Mouse (Mus musculus) adrenal gland (tissue): ENCODE measurements around the gene Zbed4.
"Not testable (repeated sequence)": the region's sequence is repeated elsewhere in the genome, so short reads cannot be mapped to it uniquely, and the experiment has no call there.

Source experiments
- intact Hi-C: fragments of 180-260 bp; cut with DNase I; formaldehyde crosslinking; loops from one replicate; pipeline ENCODE4 v1.15.1; 2025
- long read RNA-seq, 2 experiments: library from polyadenylated mRNA; unstranded; transcript quantifications; one replicate each; pipeline ENCODE4 v2.0.0; 2020; ENCODE audit warnings: borderline replicate concordance in 1 of 2; ENCODE audit not compliant: insufficient replicate concordance in 1 of 2

The Zbed4 gene
- long read RNA-seq, experiment 1, partial matches to known transcripts, result 0 of 1 reads
- long read RNA-seq, experiment 1, other reads (novel, unspliced or antisense), result 1 of 1 reads
- long read RNA-seq, experiment 2, result 0 reads

DNA sequence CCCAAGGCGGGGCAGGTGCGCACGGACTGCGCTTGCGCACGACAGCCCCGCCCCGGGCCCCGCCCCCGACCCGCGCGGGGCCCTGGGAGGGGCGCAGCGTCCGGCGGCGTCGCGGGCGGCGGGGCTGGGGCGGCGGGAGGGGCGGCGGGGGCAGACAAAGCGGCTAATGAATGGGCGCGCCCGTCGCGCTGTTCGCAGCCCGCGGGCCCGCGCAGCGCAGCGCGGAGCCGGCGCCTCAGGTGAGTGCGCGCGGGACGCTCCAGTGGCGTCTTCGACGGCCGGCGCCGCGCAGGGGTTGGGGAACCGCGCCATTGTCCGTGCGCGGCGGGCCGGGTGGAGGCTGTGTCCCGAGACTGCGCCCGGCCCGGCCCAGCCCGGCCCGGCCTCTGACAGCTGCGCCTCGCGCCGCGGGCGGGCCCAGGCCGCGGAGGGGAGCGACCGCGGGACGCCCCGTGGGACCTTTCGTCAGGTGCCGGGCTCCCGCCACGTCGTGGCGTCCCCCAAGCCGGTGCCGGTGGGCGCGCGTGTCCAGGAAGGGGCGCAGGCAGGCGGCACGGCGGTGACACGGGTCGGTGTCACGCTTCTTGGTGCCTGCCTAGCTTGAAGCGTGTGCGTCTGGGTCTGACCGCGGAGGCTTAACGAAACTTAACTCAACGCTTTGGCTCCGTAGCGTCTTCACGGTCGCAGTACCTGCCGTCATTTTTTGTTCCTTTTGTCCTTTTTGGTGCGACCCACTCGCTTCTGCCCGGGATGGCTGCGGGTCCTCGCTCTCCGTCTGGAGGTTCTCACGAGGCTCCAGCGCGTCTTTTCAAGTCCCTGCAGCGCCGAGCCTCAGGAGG, at the start of gene Zbed4:
Gene Zbed4 (plus strand): TSS at position 97 of the 839 bp plus-strand sequence.
- intact Hi-C loops, result no loop called here

DNA sequence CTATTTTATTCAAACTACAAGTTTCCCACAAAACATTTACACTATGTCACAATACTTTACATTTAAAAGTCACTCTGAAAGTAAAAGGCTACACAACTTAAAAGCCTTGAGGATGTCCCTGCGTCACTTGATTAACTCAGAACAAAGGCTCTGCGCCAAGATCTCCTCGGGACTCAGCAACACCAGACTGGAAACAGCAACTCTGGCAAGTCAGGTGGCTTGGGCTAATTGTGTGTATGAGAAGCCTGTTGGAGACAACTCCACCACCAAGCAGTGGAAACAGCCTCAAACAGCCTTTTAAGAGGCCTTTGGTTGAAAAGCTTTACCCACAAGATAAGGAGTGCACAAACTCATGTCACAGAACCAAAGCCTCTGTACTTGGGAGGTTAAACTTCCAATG, 49.0 kb upstream of the Zbed4 start:
- intact Hi-C loops, result no loop called here

DNA sequence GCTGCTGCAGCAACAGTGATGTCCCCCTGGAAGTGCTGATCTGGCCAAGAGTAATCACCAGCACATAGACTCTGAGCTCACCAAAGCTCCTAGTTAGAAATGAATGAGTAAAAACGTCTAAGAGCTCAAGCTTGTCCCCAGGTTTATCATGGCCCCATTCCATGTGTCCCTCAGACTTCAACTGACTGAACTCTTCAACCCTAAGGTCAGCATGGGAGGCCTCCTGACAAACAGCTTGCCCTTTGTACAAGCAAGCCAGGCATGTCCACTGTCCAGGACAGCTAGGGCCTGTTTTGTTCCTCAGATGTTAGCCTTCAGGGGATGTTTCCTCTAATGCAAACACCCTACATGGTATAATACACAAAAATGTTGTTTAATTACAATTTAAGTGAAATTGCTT, 47.2 kb upstream of the Zbed4 start:
- intact Hi-C loops, result no loop called here

DNA sequence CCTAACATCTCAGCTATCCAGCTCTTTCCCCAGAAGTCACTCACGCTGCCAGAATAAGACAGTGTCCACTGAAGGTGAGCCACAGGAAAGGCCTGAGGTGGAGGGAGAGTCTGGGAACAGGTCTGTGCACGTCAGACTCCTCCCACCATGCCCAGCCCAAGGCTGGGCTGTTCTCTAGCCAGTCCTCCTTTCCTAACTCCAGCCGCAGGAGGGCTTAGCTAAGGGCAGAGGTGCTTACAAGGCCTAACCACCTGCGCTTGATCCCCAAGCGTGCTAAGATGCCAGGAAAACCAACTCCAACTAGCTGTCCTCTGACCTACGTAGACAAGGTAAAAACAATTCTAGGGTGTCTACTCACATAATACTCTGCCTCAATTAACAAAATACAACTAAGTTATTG, 45.1 kb upstream of the Zbed4 start:
- intact Hi-C loops, result no loop called here

DNA sequence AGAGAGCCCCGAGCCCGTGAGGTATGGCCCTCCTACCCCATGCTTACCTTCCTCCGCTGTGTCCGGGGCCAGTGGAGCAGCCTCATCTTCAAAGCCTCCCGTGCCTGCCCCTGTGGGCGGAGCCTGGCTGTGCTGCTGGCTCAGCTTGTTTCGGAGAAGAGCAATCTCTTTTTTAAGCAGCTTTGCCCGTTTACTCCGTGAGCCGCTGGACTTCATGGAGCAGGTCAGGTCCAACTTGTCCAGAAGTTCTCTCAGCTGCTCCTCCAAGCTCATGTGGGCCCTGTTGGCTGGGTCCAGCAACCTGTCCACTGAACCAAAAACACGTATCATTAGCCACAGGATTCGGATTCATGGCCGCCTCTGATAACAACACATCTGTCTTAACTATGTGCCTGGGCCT, 44.5 kb upstream of the Zbed4 start:
- intact Hi-C loops, result not testable (repeated sequence)

DNA sequence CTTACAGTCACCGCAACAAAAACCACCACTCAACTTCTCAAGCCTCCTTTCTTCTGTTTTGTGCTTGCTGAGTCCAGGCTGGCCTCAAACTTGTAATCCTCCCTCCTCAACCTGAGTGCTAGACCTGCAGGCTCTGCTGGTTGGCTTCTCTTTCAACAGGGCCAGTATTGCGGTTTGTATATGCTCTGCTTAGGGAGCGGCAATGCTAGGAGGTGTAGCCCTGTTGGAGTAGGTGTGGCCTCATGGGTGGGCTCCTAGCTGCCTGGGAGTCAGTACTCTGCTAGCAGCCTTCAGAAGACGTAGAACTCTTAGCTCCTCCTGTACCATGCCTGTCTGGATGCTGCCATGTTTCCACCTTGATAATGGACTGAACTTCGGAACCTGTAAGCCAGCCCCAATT, 43.3 kb upstream of the Zbed4 start:
- intact Hi-C loops, result no loop called here

DNA sequence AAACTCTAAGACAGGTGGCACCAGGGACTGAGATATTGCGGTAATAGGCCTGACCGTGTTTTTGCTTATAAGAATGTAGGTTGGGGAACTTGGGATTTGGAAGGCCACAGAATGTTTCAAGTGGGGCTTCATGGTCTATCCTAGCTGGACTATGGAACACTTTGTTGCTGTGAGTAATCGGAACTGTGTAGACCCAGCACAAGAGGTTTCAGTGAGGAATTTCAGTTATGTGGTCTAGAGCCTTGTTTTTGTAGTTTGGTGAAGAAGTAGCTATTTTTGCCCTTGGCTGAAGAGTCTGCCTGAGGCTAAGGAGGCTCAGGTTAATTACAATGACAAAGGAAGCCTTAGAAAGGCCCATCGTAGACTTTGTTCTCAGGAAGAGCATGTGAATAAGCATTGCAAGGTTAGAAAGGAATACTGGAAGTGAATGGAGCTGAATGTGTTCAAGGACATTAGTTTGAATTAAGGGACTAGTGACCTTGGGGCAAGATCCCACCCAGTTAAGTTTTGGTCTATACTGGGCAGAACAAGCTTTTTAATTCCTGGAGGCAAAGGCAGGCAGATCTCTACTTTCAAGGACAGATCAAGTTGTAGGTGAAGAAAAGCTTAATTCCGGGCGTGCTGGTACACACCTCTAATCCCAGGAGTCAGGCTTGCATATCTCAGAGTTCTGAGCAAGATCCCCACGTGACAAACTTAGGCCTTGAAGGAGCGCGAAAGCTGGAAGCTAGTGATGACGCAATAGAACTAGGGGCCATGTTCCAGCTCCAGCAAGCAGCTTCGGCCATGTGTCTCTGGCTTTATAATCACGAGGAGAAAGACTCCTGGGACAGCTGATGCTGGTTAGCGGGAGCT, 42.6 kb upstream of the Zbed4 start:
- intact Hi-C loops, result no loop called here

DNA sequence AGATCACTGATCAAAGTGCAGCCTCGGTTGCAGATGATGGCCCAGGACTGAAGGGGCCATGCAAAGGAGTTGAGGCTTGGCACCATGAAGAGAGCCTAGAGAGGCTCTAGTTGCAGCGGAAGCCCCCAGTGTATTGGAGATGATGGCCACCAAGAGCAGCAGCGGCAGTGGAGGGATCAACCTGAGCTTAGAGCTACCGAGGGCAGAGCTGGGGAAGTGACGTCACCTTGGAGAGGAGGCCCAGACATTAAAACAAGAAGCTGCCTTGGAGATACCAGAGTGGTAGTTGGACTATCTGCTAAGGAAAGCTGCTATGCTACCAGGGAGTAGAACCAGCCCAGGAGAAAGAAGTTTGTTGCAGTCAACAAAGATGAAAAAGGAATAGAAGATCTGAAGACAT, 41.6 kb upstream of the Zbed4 start:
- intact Hi-C loops, result no loop called here

DNA sequence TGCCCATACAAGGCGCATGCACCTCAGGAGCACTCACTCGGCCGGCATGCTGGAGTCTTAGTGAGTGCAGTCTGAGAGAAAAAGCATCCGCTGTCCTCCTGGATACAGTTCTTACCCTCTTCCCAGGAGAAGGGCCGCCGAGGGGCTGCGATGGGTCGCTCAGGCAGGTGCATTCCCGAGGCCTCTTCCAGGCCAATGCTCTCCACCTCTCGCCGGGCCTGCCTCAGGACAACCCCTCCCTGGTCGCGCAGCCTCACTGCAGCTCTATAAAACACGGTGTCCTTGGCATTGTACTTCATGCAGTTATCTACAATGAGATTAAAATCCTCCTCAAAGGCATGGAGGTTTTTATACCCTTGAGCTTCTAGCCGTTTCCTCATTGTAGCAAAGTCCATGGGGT, 39.0 kb upstream of the Zbed4 start:
- intact Hi-C loops, result no loop called here

DNA sequence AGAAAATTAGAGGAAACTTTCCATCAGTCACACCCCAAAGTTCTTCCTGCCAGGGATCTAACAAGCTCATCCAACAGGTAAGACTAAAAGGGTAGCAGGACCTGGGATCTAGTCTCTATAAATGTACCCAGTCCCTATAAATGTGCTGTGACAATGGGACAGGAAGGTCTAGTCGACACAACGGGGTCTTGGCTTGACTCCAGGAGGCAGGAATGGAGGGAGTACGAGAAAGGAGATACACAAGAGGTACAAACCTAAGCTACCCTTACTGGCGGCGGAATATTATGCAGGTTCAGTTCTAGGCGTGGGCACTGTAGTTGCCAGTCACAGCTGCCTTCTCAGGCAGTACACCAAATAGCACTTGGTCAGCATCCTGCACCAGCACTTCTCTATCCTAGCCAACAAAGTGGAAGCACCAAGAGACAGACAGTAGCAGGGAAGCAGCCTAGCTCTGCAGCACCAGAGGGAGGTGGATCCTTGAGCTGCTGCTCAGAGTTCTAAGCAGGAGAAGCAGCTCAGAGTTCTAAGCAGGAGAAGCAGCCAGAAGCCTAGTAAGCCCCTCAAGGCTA, 37.4 kb upstream of the Zbed4 start:
- intact Hi-C loops, result no loop called here

DNA sequence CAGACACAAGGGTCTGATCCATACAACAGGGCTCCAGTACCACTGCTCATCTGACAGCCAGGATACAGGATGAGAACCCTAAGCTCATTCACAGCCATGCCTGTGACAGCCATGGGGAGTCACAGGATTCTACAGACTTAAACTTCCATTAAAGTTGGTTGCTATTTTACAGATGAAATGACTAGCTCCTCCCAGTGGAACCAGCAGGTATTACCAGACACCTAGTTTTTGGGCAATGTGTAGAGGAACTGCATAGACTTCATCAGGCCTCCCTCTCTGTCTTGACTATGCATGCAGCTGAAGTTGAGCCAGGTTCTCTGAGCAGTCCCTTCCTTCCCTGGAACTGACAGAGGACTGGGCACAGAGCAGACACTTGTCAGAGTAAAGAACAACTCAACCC, 35.1 kb upstream of the Zbed4 start:
- intact Hi-C loops, result no loop called here

DNA sequence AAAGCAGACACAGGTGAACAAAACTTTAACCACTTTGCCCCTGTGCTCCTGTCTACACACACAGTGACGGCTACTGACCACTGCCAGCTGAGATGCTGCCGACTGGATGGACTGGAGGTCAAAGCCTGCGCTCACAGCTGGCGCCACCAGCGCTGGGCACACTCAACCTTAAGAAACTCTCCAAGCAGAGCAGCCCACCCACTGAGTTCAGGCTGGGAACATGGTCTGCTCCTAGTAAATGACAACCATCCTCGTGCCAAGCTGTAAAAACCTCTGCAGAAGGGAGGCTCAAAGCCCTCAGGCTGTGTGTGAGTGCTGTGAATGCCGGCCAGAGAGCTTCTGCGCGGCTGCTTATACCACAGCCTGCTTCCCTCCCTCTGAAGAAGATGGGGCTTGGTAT, 34.2 kb upstream of the Zbed4 start:
- intact Hi-C loops, result no loop called here

DNA sequence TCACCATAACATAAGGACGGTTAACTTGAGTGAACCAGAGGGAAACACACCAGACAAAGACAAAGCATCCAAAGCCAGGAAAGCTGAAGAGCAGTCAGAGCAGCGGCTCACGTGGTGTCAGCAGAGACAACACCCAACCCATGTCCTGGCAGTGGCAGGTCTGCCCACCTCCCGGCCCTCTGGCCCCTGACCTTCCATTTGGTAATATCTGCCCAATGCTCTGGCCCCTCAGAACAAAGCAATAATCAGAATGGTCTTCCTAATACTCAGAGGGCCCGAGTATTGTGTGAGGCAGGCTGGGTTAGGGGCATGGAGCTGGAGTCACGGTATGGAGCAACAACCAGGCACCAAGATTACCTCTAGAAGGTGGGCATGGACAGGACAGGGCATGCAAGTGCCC, 28.3 kb upstream of the Zbed4 start:
- intact Hi-C loops, result no loop called here

DNA sequence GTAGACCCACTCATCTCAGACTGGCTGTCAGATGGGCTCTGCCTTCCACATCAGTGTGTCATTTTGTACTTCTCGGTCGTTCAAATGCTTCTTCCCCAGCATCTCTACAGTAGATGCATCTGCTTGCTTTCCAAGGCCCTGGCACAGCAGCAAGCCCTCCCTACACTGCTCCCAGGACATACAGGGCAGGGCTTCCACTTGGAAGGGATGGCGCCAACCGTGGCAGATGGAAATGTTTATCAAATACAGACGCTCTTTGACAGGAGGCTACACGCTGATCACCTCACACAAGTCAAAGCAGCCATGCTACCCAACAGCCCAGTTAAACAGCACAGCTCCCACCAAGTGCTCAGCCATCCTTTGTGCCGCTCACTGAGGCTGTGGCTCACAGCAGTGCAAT, 27.1 kb upstream of the Zbed4 start:
- intact Hi-C loops, result no loop called here

DNA sequence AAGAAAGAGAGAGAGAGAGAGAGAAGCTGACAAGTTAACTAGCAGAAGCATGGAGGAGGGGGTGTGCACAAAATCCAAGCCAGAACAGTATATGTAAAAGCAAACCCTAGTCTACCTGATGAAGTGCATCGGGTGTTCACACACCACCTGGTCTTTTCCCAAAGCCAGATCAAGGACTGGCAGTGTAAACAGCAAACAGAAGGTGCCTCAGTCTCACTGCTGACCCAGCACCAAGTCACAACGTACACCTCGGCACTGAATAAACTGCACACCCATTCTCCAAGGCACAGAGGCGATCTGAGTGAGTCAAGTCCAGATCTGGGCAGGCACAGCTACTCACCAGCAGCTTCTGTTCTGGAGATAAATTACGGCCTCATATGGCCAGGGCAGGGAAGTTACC, 26.4 kb upstream of the Zbed4 start:
- intact Hi-C loops, result no loop called here

DNA sequence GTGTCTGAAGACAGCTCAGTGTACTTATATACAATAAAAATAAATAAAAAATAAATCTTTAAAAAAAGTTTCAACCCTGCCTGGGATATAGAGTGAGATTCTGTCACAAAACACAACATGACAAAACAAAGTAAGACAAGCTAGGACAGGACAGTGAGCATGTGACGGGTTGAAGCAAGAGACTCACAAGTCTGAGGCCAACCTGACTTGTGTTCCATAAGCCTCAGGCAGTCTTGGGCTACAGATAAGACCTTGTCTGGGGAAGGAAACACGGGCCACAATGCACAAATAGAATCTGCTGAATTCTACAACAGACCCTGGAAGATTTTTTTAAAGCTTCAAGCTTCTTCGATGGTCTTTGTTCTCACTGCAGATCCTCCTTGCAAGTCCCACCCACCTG, 24.3 kb upstream of the Zbed4 start:
- intact Hi-C loops, result no loop called here

DNA sequence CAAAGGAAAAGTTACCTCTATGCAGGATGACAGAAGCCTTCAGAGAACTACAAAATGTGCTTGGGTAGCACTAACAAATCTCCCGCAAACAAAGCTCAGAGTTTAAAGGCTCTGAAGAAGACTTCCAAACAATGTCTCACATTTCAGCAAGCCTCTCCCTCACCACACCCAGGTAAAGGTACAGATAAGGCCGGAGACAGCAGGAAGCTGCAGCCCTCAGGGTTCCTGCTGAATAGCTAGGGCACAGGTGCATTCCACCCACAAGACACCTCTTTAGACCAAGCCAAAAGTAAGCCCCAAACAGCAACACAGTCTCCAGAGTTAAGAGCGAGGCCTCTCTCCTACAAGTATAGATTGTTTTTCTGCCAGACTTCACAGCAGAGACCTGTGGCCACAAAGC, 20.7 kb upstream of the Zbed4 start:
- intact Hi-C loops, result no loop called here

DNA sequence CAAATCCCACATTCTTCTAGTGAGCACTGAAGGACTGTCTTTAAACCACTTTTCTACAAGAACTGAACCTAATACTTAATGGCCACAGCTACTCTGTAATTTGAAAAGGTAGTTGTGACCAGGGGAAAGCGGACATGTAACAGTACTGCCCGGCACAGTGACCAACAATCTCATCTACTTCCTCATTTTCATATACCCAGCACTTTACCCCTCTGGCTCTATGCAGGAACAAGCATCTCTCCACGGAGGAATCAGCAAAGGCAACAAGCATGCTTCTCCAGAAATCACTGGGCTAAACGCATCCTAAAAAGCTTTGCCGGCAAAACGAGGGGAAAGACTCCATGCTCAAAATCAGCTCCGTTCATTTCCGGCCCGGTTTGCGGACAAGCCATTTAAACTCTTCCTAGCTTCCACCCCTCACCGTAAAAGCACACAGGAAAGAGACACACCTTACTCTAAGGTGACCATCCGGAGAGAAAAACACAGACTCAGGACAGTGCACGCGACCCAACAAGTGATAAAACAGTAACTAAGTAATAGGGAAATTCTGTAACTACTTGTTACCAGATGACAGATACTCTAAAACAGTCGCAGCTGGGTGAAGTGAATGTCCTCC, 18.9 kb upstream of the Zbed4 start:
- intact Hi-C loops, result no loop called here

DNA sequence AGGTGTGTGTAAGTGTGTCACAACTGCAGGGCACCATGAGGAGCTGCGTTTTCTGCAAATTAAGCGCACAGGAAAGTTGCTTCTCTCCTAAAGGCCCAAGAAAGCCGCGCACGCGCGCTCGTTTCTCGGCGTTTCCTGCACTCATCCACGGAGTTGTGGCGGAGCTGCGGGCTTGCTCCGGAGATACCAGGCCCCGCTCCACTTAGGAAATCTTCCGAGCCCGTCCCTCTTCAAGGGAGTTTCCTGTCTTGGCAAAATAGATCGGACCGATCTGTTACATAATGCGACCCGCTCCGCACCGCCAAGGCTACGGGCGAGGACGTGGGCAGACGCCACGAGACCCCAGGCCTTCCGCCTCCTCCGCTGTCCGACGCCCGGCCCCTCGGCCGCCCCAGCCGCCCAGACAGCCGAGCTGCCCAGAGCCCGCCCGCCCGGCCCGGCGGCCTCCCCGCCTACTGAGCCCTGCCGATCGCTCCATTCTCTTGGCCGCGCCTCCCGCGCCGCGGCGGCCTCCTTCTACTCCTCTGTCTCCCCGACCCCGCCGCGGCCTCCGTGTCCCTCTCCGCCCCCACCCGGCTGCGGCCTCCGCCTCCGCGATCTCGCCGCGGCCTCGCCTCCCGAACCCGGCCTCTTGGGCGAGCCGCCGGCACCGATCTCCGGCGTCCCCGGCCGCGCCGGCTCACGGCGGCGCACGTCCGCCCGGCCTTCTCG, 18.3 kb upstream of the Zbed4 start:
- intact Hi-C loops, result no loop called here

DNA sequence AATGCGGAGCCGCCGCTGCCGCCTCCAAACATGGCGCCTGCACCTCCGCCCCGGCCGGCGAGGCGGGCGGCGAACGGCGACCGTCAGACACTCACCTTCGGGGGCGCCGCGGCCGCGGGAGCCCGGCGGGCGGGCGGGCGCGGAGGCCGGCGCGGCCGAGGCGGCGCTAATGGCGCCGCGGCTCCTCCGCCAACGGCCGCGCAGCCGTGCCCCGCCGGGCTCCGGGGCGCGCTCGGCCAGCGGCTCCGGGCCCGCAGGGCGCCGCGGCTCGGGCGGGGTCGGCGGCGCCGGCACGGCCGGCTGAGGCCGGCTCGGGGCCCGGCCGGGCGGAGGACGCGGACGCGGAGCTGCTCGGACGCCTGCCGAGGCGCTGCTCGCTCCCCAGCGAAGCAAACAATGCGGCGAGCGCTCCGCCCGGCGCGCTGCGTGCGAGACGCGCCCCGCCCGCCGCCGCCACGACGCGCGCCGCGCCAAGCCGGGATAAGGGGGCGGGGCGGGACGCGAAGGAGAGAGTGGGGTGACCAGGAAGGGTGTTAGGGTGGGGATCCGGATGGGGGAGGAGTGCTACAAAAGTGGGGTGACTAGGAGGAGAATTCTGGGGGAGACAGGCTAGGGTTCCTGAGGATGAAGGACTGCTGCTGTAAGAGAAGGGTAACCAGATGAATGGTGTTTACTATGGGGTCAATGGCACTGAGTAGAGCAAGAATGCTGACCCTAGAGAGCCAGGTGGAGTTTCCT, 17.5 kb upstream of the Zbed4 start, which contains the start of gene Brd1:
Gene Brd1 (minus strand): TSS at position 400 of the 738 bp plus-strand sequence.
- intact Hi-C loops, result no loop called here
